Mouse (Mus musculus): ENCODE results near the gene Fgf14. TPM values are rescaled to one million over a fixed set of nuclear protein-coding genes. Genes with fewer than 3 reads are reported as not detected.

Gene Fgf14
- polyA plus RNA-seq, 1 experiment from 2014 or later = 1.2 TPM

GRCm38 (mm10) chr14:124192815-124193142 is 484.1 kb downstream of the Fgf14 start:
- ATAC-seq (ENCODE audit: insufficient number of reproducible peaks, insufficient read depth, low FRiP score, low read depth) = no peak
- H3K9me3 ChIP-seq (ENCODE audit: control insufficient read depth, low read depth, low read length) = no peaks in the 10 kb centered on the region
- 2% methylated on average over 15 of the region's 15 CpGs for WGBS
- peaks cover 22% of the 10 kb centered on the region; the same call in 1 of the 2 replicates for H3K27me3 ChIP-seq (ENCODE audit: control insufficient read depth, insufficient read depth, low read length)
- peaks cover 8% of the 10 kb centered on the region; the same call in 1 of the 2 replicates for H3K4me1 ChIP-seq (ENCODE audit: control insufficient read depth, insufficient read depth, low read length)
- H3K9ac ChIP-seq (replicated peaks; ENCODE audit: low read depth, low read length) = no peak overlapping the region
- peak overlapping the region; percentile 43 for H3K4me2 ChIP-seq (replicated peaks; ENCODE audit: low read depth, low read length)
- no peak overlapping the region for H3K27ac ChIP-seq (ENCODE audit: low read length)
- peak overlapping the region; percentile 19 for H3K4me3 ChIP-seq (ENCODE audit: low read depth, low read length)
- no peaks in the 10 kb centered on the region for H3K36me3 ChIP-seq (ENCODE audit: control insufficient read depth, insufficient read depth, low read length)

GRCm38 (mm10) chr14:124191913-124192814 is 484.8 kb downstream of the Fgf14 start:
- peak; percentile 56; the same call in 1 of the 2 replicates for ATAC-seq (ENCODE audit: insufficient number of reproducible peaks, insufficient read depth, low FRiP score, low read depth)
- Histone ChIP-seq H3K9ac (replicated peaks; ENCODE audit: low read depth, low read length) (no peak overlapping the region), H3K4me1 (ENCODE audit: control insufficient read depth, insufficient read depth, low read length) (peaks cover 8% of the 10 kb centered on the region; the same call in 1 of the 2 replicates), H3K9me3 (ENCODE audit: control insufficient read depth, low read depth, low read length) (no peaks in the 10 kb centered on the region), H3K4me2 (replicated peaks; ENCODE audit: low read depth, low read length) (peak overlapping the region; percentile 43), H3K36me3 (ENCODE audit: control insufficient read depth, insufficient read depth, low read length) (no peaks in the 10 kb centered on the region), H3K27me3 (ENCODE audit: control insufficient read depth, insufficient read depth, low read length) (peaks cover 22% of the 10 kb centered on the region; the same call in 1 of the 2 replicates), H3K27ac (ENCODE audit: low read length) (no peak overlapping the region), H3K4me3 (ENCODE audit: low read depth, low read length) (peak overlapping the region; percentile 19)
- WGBS = 1% methylated on average over 42 of the region's 42 CpGs

- Histone ChIP-seq H3K27ac (ENCODE audit: low read length) (no peak overlapping the region), H3K27me3 (ENCODE audit: control insufficient read depth, insufficient read depth, low read length) (no peaks in the 10 kb centered on the region), H3K9me3 (ENCODE audit: control insufficient read depth, low read depth, low read length) (no peaks in the 10 kb centered on the region), H3K4me3 (ENCODE audit: low read depth, low read length) (no peak overlapping the region), H3K36me3 (ENCODE audit: control insufficient read depth, insufficient read depth, low read length) (no peaks in the 10 kb centered on the region), H3K4me2 (replicated peaks; ENCODE audit: low read depth, low read length) (no peak overlapping the region), H3K4me1 (ENCODE audit: control insufficient read depth, insufficient read depth, low read length) (no peaks in the 10 kb centered on the region), H3K9ac (replicated peaks; ENCODE audit: low read depth, low read length) (no peak overlapping the region)
- ATAC-seq (ENCODE audit: insufficient number of reproducible peaks, insufficient read depth, low FRiP score, low read depth) = no peak
- WGBS = 78% methylated on average over 1 of the region's 1 CpGs
Measured at GRCm38 (mm10) chr14:124180265-124180664, 496.7 kb downstream of the Fgf14 start.

GRCm38 (mm10) chr14:124174111-124174510 is 502.8 kb downstream of the Fgf14 start:
- Histone ChIP-seq H3K36me3 (ENCODE audit: control insufficient read depth, insufficient read depth, low read length) (no peaks in the 10 kb centered on the region), H3K27me3 (ENCODE audit: control insufficient read depth, insufficient read depth, low read length) (no peaks in the 10 kb centered on the region), H3K9me3 (ENCODE audit: control insufficient read depth, low read depth, low read length) (no peaks in the 10 kb centered on the region), H3K4me3 (ENCODE audit: low read depth, low read length) (no peak overlapping the region), H3K4me2 (replicated peaks; ENCODE audit: low read depth, low read length) (no peak overlapping the region), H3K4me1 (ENCODE audit: control insufficient read depth, insufficient read depth, low read length) (no peaks in the 10 kb centered on the region), H3K27ac (ENCODE audit: low read length) (no peak overlapping the region), H3K9ac (replicated peaks; ENCODE audit: low read depth, low read length) (no peak overlapping the region)
- no peak for ATAC-seq (ENCODE audit: insufficient number of reproducible peaks, insufficient read depth, low FRiP score, low read depth)
- 82% methylated on average over 1 of the region's 1 CpGs for WGBS

DNA sequence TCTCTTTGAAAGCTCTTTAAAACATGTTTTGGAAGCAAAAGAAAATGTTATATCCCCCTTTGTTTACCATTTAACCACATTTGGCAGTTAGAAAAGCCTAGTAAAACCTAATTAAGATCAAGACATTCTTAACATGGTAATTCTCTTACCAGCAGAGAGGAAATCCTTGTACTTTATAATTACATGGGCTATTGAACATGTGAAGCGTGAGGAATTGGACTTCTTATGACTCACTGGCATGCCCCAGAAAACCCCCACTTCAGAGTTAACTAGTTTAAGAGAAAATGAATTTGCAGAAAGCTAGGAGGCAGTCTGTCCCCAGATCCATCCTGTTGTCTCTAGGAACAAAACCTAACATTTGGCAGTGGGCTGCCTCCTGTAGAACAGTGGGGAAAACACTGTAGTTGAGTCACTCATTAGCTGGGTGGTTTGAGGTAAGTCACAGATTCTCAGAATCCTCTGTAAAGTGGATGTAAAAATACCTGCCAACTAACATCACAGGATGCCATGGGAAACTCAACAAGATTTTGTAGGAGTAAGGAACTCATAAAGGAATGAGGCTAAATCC is 513.2 kb downstream of the Fgf14 start:
- Histone ChIP-seq H3K36me3 (ENCODE audit: control insufficient read depth, insufficient read depth, low read length) (no peaks in the 10 kb centered on the region), H3K4me1 (ENCODE audit: control insufficient read depth, insufficient read depth, low read length) (no peaks in the 10 kb centered on the region), H3K9ac (replicated peaks; ENCODE audit: low read depth, low read length) (no peak overlapping the region), H3K4me3 (ENCODE audit: low read depth, low read length) (no peak overlapping the region), H3K27me3 (ENCODE audit: control insufficient read depth, insufficient read depth, low read length) (no peaks in the 10 kb centered on the region), H3K4me2 (replicated peaks; ENCODE audit: low read depth, low read length) (no peak overlapping the region), H3K9me3 (ENCODE audit: control insufficient read depth, low read depth, low read length) (no peaks in the 10 kb centered on the region), H3K27ac (ENCODE audit: low read length) (no peak overlapping the region)
- no peak for ATAC-seq (ENCODE audit: insufficient number of reproducible peaks, insufficient read depth, low FRiP score, low read depth)
- 82% methylated on average over 1 of the region's 1 CpGs for WGBS

DNA sequence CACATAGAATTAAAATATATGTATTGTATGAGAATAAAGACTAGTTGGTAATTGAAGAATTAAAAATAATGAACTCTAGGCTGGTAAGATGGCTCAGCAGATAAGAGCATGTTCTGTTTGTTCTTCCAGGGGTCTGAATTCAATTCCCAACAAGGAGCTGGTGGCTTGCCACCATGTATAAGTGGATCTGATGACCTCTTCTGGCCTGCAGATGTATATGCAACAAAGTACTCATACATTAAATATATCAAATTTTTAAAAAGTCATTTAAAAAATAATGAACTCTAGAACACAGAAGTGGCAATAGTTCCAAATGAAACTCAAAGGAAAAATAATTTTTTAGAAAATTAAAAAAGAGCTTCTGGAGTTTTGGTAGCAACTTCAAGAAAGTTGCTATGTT is 529.5 kb downstream of the Fgf14 start:
- no peak overlapping the region for H3K27ac ChIP-seq (ENCODE audit: low read length)
- H3K4me1 ChIP-seq (ENCODE audit: control insufficient read depth, insufficient read depth, low read length) = no peaks in the 10 kb centered on the region
- no peak overlapping the region for H3K4me3 ChIP-seq (ENCODE audit: low read depth, low read length)
- no peak overlapping the region for H3K4me2 ChIP-seq (replicated peaks; ENCODE audit: low read depth, low read length)
- no peaks in the 10 kb centered on the region for H3K9me3 ChIP-seq (ENCODE audit: control insufficient read depth, low read depth, low read length)
- no peaks in the 10 kb centered on the region for H3K36me3 ChIP-seq (ENCODE audit: control insufficient read depth, insufficient read depth, low read length)
- H3K9ac ChIP-seq (replicated peaks; ENCODE audit: low read depth, low read length) = no peak overlapping the region
- no peak for ATAC-seq (ENCODE audit: insufficient number of reproducible peaks, insufficient read depth, low FRiP score, low read depth)
- H3K27me3 ChIP-seq (ENCODE audit: control insufficient read depth, insufficient read depth, low read length) = no peaks in the 10 kb centered on the region

DNA sequence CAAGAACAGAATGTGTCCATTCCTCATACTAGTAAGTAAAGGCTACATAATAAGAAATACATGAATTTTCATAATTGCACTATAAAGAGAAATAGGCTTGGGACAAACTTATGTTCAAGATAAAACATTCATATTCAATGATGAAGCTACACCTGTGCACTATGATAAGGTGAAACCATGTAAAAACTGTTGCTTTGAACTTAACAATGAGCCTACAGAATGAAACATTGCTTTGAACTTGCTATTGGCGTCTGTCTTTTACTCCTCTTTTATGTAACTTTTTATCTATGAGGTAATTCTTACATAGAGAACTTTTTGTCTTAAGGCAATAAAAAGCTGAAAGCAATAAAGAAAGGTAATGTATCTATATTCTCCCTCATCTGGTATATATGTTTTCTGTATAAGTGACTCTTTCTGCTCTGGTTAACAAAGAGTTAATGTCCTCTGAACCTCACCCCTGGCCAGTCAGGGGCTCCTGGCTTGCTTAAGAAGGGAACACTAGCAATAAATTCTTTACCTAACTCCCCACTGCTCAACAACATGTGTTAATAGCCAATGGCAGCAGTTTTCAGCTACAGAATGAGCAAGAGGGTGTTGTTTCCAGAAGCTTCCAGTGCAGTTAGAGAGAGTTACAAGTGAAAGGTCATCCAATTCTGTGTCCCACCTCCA is 569.6 kb downstream of the Fgf14 start:
- H3K27ac ChIP-seq (ENCODE audit: low read length) = no peak overlapping the region
- no peaks in the 10 kb centered on the region for H3K36me3 ChIP-seq (ENCODE audit: control insufficient read depth, insufficient read depth, low read length)
- H3K4me3 ChIP-seq (ENCODE audit: low read depth, low read length) = no peak overlapping the region
- no peak overlapping the region for H3K9ac ChIP-seq (replicated peaks; ENCODE audit: low read depth, low read length)
- no peaks in the 10 kb centered on the region for H3K27me3 ChIP-seq (ENCODE audit: control insufficient read depth, insufficient read depth, low read length)
- no peak for ATAC-seq (ENCODE audit: insufficient number of reproducible peaks, insufficient read depth, low FRiP score, low read depth)
- no peaks in the 10 kb centered on the region; the same call in 1 of the 2 replicates for H3K4me1 ChIP-seq (ENCODE audit: control insufficient read depth, insufficient read depth, low read length)
- WGBS = 82% methylated on average over 1 of the region's 1 CpGs
- no peak overlapping the region for H3K4me2 ChIP-seq (replicated peaks; ENCODE audit: low read depth, low read length)
- H3K9me3 ChIP-seq (ENCODE audit: control insufficient read depth, low read depth, low read length) = no peaks in the 10 kb centered on the region

GRCm38 (mm10) chr14:124083126-124083525 is 593.8 kb downstream of the Fgf14 start:
- Histone ChIP-seq H3K4me2 (replicated peaks; ENCODE audit: low read depth, low read length) (no peak overlapping the region), H3K9me3 (ENCODE audit: control insufficient read depth, low read depth, low read length) (no peaks in the 10 kb centered on the region), H3K4me3 (ENCODE audit: low read depth, low read length) (no peak overlapping the region), H3K9ac (replicated peaks; ENCODE audit: low read depth, low read length) (no peak overlapping the region), H3K27me3 (ENCODE audit: control insufficient read depth, insufficient read depth, low read length) (no peaks in the 10 kb centered on the region), H3K36me3 (ENCODE audit: control insufficient read depth, insufficient read depth, low read length) (no peaks in the 10 kb centered on the region), H3K4me1 (ENCODE audit: control insufficient read depth, insufficient read depth, low read length) (no peaks in the 10 kb centered on the region), H3K27ac (ENCODE audit: low read length) (no peak overlapping the region)
- no peak for ATAC-seq (ENCODE audit: insufficient number of reproducible peaks, insufficient read depth, low FRiP score, low read depth)
